Mouse (Mus musculus) monocyte, adult 2 months (primary cell): Measurements from ENCODE around the gene Tex14.
A peak's percentile ranks its signal among the peaks of the same experiment; 100 is the strongest.
"Not testable (repeated sequence)": the region's sequence is repeated elsewhere in the genome, so short reads cannot be mapped to it uniquely, and the experiment has no call there.

Source experiments
- DNase-seq, 2 experiments: peaks; one replicate each; pipeline ENCODE4 v3.0.0; 2022; ENCODE audit warnings: low spot score in 2 of 2, low read depth in 1 of 2

Tex14 gene

DNA sequence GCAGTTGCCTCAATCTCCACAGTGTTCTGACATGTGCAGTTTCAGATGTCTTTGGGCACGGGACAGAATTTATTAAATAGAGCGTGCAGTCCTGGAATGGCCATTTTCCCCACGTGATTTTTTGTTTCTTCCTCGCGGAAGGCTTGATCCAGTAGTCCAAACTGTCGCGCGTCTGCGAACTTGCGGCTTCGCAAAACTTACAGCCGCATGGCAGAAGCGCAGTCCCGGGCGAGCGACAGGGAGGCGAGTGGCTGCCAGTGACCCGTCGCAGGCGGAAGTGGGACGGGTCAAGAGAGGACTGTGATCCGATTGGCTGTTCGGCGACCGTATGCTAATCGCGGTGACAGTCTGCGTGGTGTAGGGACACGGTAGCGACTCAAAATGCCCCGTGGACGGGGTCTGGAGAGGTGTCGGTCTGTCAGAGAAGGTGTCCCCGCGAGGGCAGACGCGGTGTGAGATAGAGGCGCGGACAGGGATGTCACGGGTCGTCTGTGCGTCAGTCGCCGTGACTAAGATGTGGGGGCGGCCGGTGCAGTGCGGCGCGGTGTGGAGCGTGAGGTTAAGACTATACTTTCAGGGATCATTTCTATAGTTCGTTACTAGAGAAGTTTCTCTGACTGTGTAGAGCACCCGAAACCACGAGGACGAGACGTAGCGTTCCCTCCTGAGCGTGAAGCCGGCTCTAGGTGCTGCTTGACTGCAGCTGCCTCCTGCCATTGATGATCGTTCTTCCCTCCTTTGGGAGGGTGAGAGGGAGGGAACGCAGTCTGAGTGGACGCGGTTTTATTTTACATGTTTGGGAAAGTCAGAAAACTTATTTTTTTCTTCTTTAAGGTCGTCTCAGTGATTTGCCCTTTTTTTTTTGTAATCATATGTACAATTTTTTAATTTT lies 66.2 kb downstream of the Tex14 start:
- DNase-seq, result peak; percentile 58 to 65

DNA sequence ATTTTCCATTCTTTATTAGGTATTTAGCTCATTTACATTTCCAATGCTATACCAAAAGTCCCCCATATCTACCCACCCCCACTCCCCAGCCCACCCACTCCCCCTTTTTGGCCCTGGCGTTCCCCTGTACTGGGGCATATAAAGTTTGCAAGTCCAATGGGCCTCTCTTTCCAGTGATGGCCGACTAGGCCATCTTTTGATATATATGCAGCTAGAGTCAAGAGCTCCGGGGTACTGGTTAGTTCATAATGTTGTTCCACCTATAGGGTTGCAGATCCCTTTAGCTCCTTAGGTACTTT lies 66.8 kb downstream of the Tex14 start:
- not testable (repeated sequence) for DNase-seq

DNA sequence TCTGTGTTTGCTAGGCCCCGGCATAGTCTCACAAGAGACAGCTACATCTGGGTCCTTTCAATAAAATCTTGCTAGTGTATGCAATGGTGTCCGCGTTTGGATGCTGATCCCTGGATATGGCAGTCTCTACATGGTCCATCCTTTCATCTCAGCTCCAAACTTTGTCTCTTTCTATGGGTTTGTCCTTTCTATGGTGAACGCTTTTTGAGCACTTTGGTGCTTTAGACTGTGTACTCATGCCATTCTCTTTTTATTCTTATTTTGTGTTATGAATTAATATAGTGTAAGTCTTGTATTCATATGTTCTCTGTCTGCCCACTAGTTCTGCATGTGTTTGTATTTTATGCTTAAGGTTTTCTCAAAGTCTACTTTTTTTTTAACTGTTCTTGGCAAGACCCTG lies 67.2 kb downstream of the Tex14 start:
- not testable (repeated sequence) for DNase-seq

DNA sequence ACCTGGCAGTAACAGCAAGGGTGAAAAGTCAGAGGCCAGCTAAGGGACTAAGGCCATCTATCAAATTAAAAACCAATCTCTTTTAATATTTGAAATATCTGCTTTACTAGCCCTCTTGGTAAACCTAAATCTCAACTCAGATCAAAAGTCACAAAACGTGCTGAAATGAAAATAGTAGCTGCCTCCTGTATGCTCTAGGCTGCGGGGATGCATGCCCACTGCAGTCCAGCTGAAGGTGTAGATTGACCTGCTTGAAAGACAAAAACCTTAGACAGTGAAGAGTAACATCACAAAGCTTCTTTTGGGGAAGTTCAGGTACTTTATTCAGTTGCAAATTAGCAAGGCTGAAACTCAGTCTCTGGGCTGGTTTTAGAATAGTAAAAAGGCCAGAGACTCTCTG lies 74.3 kb downstream of the Tex14 start:
- DNase-seq, result not testable (repeated sequence)

DNA sequence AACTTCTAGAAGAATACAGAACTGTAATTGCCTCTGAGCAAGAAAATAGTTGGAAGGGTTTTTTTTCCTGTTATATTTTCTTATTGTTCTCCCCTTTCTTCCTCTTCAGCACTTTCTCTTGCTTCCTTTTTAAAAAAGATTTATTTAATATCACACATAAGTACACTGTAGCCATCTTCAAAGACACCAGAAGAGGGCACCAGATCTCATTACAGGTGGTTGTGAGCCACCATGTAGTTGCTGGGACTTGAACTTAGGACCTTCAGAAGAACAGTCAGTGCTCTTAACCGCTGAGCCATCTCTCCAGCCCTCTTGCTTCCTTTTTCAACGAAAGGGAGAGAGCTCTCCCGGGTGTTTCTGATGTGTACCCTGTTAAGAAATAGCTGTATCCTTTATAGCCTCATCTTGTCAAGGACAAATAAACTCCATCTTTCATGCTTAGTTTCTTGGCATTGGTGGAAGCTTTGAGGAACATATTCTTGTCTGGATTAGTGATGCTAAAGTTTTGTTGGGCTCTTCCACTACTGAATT lies 79.0 kb downstream of the Tex14 start:
- DNase-seq, result no peak

DNA sequence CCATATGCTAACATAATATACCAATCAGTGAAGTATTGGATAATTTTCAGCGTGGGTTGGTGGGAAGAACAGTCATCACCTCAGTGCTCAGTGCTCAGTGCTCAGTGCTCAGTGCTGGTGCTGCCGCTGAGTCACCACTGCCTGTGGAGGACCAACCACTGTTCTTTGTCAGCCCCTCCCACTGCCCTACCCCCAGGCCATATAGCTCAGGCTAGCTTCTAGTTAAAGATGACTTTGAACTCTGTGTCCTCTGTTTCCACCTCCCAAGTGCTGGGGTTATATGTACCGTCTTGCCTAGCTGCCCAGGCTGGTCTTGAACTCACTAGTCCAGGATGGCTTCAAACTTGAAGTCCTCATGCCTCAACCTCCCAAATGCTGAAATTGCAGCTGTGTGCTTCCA lies 84.1 kb downstream of the Tex14 start:
- no peak for DNase-seq

DNA sequence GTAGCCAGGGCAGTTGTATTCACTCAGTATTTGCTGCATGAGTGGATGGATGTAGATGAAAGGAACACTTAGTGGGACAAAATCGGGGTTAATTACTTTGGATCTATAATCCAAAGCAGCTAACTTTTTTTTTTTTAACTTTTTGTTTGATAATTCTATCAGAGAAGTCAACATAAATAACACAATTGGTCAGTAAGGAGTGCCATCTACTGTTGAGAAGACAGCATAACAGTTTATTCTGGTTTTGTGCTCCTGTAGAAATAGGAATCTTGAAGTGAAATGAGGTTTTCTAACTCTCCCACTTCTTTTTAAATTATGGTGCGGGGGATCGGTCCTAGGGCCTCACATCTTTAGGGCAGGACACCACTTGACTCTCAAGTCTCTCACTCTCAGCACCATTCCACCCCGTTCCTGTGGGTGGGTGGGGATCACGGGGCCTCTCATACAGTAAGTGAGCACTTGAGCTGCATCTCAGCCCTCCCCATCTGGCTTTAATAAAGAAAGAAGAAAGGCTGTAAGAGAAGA lies 99.9 kb downstream of the Tex14 start:
- DNase-seq, result no peak

DNA sequence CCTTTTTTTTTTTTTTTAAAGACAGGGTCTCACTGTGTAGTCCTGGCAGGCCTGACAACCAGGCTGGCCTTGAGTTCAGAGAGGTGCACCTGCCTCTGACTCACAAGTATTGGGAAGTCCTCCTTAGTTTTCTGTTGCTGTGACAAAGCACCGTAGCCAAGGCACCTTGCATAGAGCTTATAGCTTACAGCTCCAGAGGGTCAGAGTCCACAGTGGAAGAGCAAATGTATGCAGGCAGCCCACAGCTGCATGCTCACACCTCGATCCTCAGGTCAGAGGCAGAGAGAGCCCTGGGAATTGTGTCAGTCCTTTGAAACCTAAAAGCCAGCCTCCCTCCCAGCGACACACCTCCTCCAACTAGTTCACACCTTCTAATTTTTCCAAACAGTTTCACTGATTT lies 101.6 kb downstream of the Tex14 start:
- DNase-seq, result no peak

DNA sequence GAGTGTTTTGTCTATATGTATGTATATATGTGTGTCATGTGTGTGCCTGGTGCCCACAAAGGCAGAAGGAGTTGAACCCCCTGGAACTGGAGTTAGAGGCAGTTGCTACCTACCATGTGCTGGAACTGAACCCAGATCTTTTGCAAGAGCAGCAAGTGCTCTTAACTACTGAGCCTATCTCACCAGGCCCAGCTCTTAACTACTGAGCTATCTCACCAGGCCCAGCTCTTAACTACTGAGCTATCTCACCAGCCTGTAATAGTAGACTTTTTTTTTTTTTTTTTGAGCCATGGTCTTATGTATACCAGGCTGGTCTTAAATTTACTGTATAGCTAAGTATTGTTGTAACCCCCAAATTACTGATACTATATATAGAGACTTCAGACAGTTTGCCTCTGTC lies 102.2 kb downstream of the Tex14 start:
- no peak for DNase-seq

DNA sequence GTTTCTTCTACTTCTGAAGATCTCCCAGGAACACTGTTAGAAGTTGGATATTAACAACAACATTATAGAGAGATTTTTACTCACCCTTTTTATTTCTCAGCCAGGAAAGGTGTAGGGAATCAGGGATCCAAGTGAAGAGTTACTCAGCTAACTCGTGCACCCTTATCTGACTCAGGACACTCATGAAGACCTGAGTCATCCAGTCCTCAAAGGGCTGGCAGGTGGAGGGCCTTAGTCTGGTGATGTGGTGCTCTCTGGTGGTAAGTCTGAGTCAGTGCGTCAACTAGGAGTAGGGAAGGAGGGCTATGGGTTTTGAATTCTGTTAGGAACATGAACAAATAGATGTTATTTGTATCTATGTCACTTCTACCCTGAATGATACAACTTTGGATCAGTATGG lies 114.4 kb downstream of the Tex14 start:
- no peak for DNase-seq

DNA sequence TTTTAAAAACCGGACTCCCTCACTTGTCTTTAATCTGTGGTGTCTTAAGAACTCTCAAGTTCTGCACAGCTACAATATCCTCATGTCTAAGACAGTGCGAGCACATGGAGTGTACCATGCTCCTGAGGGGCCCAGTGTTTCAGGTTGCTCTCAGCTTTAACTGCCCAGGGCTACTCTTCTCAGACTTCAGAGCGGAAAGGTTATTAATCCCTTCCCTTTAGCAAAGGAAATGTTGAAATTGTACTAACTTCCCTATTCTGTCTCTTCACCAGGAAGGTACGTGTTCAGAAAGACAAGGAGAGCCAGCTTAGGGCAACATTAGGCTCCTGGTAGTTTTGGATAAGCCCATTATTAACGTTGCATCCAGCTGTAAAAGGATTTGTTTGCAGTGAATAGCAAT lies 118.6 kb downstream of the Tex14 start:
- DNase-seq, result no peak

DNA sequence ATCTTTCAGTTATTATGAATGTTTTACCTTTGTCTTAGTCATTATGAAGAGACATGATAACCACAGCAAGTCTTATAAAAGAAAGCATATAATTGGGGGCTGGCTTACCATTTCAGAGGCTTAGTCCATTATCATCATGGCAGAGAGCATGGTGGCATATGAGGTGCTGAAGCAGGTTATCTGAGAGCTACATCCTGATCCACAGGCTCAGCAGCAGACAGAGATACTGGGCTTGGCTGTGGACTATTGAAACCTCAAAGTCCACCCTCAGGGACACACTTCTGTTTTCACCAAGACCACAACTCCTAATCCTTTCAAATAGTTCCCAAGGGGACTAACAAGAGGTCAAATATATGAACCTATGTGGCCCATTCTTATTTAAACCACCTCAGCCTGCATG lies 119.1 kb downstream of the Tex14 start:
- DNase-seq, result no peak

DNA sequence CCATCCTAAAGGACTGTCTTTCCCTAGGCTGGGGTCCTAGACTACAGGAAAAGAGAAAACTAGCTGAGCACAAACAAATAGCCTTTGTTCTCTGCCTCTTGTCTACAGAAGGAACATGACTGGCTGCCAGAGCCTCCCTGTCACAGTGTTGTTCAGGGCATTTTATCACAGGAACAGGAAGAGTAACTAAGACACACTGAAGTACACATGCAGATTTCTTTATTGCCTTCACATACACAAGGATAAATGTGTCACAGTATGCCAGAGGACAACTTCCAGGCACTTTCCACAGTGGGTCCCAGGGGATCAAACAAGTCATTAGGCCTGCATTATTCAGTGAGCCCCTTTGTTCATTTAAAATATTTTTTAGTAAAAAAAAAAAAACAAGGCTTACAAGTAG lies 119.9 kb downstream of the Tex14 start:
- no peak for DNase-seq

DNA sequence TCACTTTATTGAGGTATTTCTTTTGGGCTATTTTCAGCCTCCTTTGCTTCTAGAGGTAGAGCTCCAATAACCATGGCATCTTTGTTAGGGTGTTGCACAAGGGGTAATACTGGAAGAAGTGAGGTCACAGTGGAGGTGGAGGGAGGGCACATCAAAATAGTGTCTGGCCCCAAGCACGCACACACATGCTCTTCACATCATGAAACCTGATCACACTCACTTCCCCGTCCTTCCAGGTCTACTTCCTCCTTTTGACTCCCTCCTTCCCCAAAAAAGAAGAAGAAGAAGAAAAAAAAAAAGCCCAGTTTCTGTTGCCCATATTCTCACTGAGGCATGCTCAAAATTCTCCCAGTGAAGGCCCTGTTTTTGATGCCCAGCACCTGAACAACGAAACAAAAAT lies 122.5 kb downstream of the Tex14 start:
- peak; percentile 16 to 41 for DNase-seq

DNA sequence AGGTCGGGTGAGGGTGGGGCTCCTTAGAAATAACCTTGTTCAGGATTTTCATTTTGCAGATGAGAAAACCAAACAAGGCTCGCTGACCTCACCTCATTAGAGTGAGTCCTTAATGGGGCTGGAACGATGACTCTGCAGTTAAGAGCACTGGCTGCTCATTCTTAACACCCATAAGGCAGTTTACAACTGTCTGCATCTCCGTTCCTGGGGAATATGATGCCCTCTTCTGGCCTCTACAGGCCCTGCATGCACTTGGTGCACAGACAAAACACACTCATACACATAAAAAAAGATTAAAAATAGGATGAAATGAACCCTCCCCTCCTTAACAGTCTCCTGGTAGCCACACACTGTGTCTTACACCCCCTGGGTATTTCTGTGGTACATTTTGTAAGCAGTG lies 123.1 kb downstream of the Tex14 start:
- DNase-seq, result no peak

DNA sequence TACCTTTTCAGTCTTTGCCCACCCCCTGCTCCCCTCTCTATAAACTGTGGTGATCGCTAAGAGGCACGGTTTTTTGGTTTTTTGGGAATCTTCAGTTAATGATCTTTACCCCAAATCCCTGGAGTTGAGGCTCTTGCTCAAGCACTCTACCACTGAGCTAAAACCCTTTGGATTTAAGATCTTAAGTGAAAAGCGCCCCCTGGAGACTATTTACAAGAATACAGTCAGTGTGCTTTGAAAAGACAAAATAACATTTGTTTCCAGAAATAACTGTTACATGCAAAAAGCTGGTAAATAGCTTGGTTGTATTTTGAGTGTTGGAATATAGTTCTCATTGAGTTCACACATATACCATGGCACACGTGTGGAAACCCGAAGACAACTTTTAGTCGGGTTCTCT lies 126.8 kb downstream of the Tex14 start:
- DNase-seq, result no peak

DNA sequence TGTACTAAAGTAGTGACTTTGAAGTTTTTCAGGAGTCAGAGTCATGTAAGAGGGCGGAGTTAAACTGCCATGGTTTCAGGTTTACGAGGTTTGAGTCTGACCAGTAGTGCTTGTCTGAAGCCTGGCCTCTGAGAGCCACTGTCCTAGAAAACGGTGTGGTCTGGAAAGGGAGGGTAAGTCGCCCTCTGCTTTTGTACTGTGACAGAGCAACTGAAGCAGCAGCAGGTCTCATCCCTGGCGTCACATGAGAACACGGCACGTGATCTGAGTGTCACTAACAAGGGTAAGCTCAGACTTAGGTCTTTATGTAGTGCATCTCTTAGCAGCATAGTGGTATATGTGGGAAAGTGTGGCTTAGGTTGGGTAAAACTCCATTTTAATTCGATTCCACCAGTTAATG lies 137.4 kb downstream of the Tex14 start:
- no peak for DNase-seq

DNA sequence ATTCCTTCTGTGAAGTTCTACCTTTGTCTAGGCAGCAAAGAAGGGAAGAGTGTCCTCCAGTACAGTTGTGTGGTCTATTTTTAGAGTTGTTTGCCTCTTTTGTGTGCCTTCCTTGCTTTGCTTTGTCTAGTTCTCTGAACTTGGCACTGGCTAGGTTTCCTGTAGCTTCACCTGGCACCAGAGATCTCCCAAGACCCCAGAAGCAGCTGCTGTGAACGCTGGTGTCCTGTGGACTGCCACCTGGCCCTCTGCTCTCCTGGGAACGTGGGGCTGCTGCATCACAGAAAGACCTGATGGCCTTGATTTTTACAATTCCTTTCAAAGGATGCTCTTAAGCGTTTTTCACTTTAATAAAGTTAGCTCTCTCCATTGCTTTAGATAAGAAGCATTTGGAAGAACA lies 138.0 kb downstream of the Tex14 start:
- DNase-seq, result no peak

DNA sequence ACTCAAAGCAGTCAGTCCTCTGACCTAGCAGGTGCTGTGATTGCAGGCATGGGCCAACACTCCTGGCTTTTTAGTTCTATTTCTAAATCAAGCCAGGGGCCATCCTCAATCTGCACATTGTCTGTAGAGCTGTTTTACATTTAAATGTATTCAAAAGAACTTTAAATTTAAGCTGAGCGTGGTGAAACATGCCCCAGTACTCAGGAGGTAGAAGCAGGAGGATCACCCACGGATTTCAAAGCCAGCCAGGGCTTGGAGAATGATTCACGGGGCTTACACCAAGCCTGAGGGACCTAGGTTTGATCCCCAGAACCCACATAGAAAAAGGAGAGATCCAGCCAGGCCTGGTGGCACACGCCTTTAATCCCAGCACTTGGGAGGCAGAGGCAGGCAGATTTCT lies 148.5 kb downstream of the Tex14 start:
- no peak for DNase-seq

DNA sequence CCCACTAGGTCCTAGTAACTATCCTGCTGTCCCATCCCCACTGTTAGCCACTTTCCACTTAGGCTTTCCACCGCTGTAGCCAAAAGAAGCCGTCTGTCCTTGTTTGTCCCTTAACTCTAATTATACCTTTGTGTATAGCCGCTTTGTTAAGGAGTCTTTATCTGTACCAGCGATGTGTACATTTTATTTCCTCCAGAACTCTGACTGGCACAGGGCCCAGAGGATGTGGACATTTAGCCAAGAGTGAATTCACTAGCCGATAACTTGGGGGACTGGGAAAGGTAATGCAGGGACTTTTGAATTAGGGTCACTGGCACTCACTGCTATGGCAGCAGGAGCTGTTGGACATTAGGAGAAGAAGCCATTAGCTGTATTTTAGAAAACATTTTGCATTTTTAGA lies 149.5 kb downstream of the Tex14 start:
- no peak for DNase-seq

DNA sequence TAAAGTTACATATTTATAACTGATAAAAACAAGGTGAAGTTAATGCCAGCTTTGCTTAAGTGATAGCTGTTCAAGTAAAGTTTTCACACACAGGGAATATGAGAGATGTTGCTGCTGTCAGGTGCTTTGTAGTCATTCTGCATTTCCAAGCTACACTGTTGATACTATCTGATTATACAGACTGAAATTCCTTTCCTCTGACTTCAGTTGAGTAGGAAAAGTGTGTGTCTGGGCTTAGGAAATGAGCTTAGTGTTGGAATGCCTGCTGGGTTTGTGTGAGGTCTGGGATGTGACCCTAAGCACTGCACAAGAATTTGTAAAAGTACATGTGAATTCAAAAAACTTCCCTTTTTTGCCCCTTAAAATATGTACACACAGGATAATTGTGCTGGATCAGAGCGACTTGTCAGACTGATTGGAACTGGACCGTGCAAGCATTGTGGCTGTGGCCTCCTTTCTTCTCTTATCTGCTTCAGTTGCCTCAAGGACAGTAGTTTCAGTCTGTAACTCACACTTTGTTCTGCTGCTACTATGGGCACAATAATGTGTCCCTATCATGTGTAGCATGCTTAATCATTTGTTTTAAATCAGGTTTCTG lies 150.3 kb downstream of the Tex14 start:
- no peak for DNase-seq

DNA sequence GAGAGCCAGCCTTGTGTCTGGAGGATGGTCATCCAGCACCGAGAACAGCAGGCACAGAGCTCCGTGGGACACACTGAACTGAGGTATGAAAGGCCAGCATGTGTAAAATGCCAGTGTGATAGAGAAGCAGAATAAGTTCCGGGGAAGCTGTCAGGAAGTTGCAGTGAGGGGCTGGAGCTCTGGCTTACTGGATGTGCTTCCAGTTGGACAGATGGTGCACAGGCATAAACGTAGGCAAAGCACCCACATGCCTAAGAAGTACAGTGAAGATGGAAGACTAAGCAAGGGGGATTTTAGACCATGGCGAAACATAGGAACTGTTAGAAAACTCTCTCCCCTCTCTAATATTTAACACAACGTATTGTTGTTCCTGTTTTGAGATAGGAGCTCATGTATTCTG lies 156.3 kb downstream of the Tex14 start:
- no peak for DNase-seq

DNA sequence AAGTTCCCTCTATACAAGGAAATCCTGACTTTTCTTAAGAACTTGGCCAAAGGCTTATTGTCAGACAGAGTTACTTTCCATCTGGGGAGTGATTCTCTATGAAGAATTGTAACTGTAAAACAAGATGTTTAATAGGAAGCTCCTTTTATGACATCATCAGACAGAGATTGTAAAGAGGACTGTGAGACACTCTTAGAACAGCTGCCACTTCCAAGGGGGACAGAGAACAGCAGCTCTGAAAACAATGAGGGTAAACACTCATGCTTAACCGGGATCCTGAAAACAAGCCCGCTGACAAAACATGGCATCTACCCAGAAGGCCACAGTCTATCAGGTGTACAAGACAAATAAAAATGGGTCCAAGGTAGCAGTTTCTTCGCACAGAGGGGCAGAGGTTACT lies 161.6 kb downstream of the Tex14 start, which contains the start of gene Gm11492:
TSS of gene Gm11492 (plus strand) at position 153 of the 400 bp plus-strand sequence.
- DNase-seq, result no peak
